Mouse (Mus musculus) embryonic facial prominence, embryonic 12.5 days (tissue): ENCODE data around the gene Herc6. TPM values are rescaled to one million over a fixed set of nuclear protein-coding genes. Genes with fewer than 3 reads are reported as not detected.
A peak's percentile ranks its signal among the peaks of the same experiment; 100 is the strongest.

Experiments used
- ATAC-seq: fragments of 200-750 bp; cut with Nextera tagmentation; 2 replicates; pipeline ENCODE4 v1.8.0; 2017; ENCODE audit not compliant: insufficient number of reproducible peaks, insufficient read depth, low FRiP score, low TSS enrichment
- H3K27ac ChIP-seq: fragments of 300-500 bp; sonication (generic); 2 replicates; pipeline ENCODE4 v1.5.1; 2016; ENCODE audit warnings: mild to moderate bottlenecking
- H3K27me3 ChIP-seq: fragments of 300-500 bp; sonication (generic); 2 replicates; pipeline ENCODE4 v1.6.1; 2016; ENCODE audit warnings: mild to moderate bottlenecking, moderate library complexity
- H3K36me3 ChIP-seq: fragments of 300-500 bp; sonication (generic); 2 replicates; pipeline ENCODE4 v1.6.1; 2016; ENCODE audit warnings: mild to moderate bottlenecking
- H3K4me1 ChIP-seq: fragments of 300-500 bp; sonication (generic); 2 replicates; pipeline ENCODE4 v1.6.1; 2016
- H3K4me2 ChIP-seq: fragments of 300-500 bp; sonication (generic); replicated peaks from 2 replicates; pipeline ENCODE4 v1.6.1; 2016; ENCODE audit warnings: mild to moderate bottlenecking, moderate library complexity
- H3K4me3 ChIP-seq: fragments of 300-500 bp; sonication (generic); 2 replicates; pipeline ENCODE4 v1.5.1; 2016; ENCODE audit warnings: mild to moderate bottlenecking
- H3K9ac ChIP-seq: fragments of 300-500 bp; sonication (generic); 2 replicates; pipeline ENCODE4 v1.6.1; 2016; ENCODE audit warnings: mild to moderate bottlenecking, moderate library complexity
- H3K9me3 ChIP-seq: fragments of 300-500 bp; sonication (generic); 2 replicates; pipeline ENCODE4 v1.6.1; 2016; ENCODE audit warnings: mild to moderate bottlenecking, moderate library complexity
- WGBS: fragments of 180-500 bp; shearing (Covaris S2); methylation state at CpG from one replicate; pipeline ENCODE4 v1.1.7; 2016; 5-methylcytosine and 5-hydroxymethylcytosine counted together
- polyA plus RNA-seq: library from polyadenylated mRNA; unstranded; fragments of >200 nt; fragmentation: Nextera tagmentation; extraction: Ambion mirVana; gene quantifications from 2 replicates; pipeline ENCODE4 v1.2.1, GENCODE M21; 2016

The Herc6 gene
- polyA plus RNA-seq, 1 experiment from 2014 or later, result 2.5 TPM

DNA sequence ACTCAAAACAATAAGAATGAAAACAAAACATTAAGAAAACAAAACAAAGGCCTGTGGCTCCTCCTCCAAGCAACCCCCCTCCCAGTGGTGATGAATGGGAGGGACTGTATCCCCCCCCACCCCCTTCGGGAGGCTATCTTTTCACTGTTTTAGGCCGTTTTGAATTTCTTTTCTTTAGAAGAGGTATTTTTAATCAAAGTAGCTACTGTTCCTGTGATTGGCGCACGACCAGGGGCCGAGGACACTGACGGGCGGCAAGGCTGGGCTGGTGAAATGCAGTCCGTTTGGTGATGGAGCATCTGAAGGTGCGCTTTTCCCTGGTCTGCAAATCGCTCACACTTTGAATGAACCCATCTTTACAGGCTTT lies 121.6 kb downstream of the Herc6 start, which contains the start of gene Lancl2:
Gene Lancl2 (plus strand): TSS at position 165 of the 367 bp plus-strand sequence.
- H3K9me3 ChIP-seq, result no peaks in the 10 kb centered on the region
- H3K27ac ChIP-seq, result peak within 1 kb of the TSS; percentile 98
- peak within 1 kb of the TSS; percentile 77 for H3K9ac ChIP-seq
- peak; percentile 4; the same call in 1 of the 2 replicates for ATAC-seq
- H3K4me1 ChIP-seq, result 0 out of 2 replicates have a peak, but pooled peaks cover 5% of the 10 kb centered on the region
- peak within 1 kb of the TSS; percentile 60 for H3K4me3 ChIP-seq
- no peaks in the 10 kb centered on the region for H3K27me3 ChIP-seq
- 1% methylated on average over 10 of the region's 10 CpGs for WGBS
- H3K36me3 ChIP-seq, result no peaks in the 10 kb centered on the region
- peak within 1 kb of the TSS; percentile 76 for H3K4me2 ChIP-seq

GRCm38 (mm10) chr6:57702743-57703499 lies 122.1 kb downstream of the Herc6 start:
- WGBS, result under 1% methylated on average over 59 of the region's 59 CpGs
- Histone ChIP-seq H3K9ac (peak overlapping the region; percentile 77), H3K4me2 (peak overlapping the region; percentile 76), H3K4me3 (peak overlapping the region; percentile 60), H3K27me3 (no peaks in the 10 kb centered on the region), H3K27ac (peak overlapping the region; percentile 98), H3K36me3 (no peaks in the 10 kb centered on the region), H3K9me3 (no peaks in the 10 kb centered on the region), H3K4me1 (0 out of 2 replicates have a peak, but pooled peaks cover 5% of the 10 kb centered on the region)
- peak; percentile 99 for ATAC-seq

- 0 out of 2 replicates have a peak, but pooled peaks cover 5% of the 10 kb centered on the region for H3K4me1 ChIP-seq
- peak overlapping the region; percentile 76 for H3K4me2 ChIP-seq
- H3K9ac ChIP-seq, result peak overlapping the region; percentile 77
- WGBS, result 25% methylated on average over 2 of the region's 2 CpGs
- peak; percentile 19 for ATAC-seq
- H3K36me3 ChIP-seq, result no peaks in the 10 kb centered on the region
- peak overlapping the region; percentile 98 for H3K27ac ChIP-seq
- no peaks in the 10 kb centered on the region for H3K9me3 ChIP-seq
- H3K27me3 ChIP-seq, result no peaks in the 10 kb centered on the region
- peak overlapping the region; percentile 60 for H3K4me3 ChIP-seq
These were observed 122.9 kb downstream of the Herc6 start for GRCm38 (mm10) chr6:57703703-57704102.

DNA sequence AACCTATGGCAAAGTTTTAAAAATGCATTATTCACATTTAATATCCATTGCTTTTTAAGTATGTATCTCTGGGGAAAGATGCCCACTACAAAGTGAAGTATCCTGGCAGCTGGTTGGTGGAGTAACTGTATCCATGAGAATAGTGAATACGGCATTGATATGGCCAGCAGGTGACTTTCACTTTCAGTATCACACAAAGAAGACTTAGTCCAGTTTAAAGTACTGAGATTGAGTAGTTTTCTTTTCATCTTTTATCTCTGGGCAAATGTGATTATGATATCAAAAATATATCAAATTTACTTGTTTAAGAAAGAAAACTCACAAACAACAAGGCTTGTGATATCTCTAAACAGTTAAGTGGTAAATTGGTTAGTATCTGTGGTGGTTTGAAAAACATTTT lies 125.9 kb downstream of the Herc6 start:
- WGBS, result 91% methylated on average over 1 of the region's 1 CpGs
- ATAC-seq, result no peak
- 0 out of 2 replicates have a peak, but pooled peaks cover 5% of the 10 kb centered on the region for H3K4me1 ChIP-seq
- no peak overlapping the region for H3K27ac ChIP-seq
- H3K4me2 ChIP-seq, result no peak overlapping the region
- no peak overlapping the region for H3K4me3 ChIP-seq
- no peak overlapping the region for H3K9ac ChIP-seq
- H3K9me3 ChIP-seq, result no peaks in the 10 kb centered on the region
- no peaks in the 10 kb centered on the region for H3K36me3 ChIP-seq
- no peaks in the 10 kb centered on the region for H3K27me3 ChIP-seq

- WGBS, result 30% methylated on average over 1 of the region's 1 CpGs
- Histone ChIP-seq H3K9me3 (no peaks in the 10 kb centered on the region), H3K36me3 (no peaks in the 10 kb centered on the region), H3K4me2 (no peak overlapping the region), H3K9ac (no peak overlapping the region), H3K4me3 (no peak overlapping the region), H3K27ac (no peak overlapping the region), H3K4me1 (no peaks in the 10 kb centered on the region), H3K27me3 (no peaks in the 10 kb centered on the region)
- no peak for ATAC-seq
These were observed 130.9 kb downstream of the Herc6 start for GRCm38 (mm10) chr6:57711726-57712125.

Other genes with a start within 250 kb of the Herc6 start
- gene Vmn1r17, start 217.3 kb upstream of the Herc6 start, polyA plus RNA-seq, result not detected in 2 replicates
- gene Vmn1r18, start 185.2 kb upstream of the Herc6 start, polyA plus RNA-seq, result not detected in 2 replicates
- not detected in 2 replicates for gene Vmn1r19, start 177.2 kb upstream of the Herc6 start, polyA plus RNA-seq
- not detected in 2 replicates for gene Vmn1r20, start 152.1 kb upstream of the Herc6 start, polyA plus RNA-seq
- 4.3 and 5.2 TPM in 2 replicates for gene Ppm1k, start 45.5 kb upstream of the Herc6 start, polyA plus RNA-seq
- gene Pyurf, start 111.1 kb downstream of the Herc6 start, polyA plus RNA-seq, result 15.4 and 16.5 TPM in 2 replicates
- 37.7 and 39.7 TPM in 2 replicates for gene Lancl2, start 121.5 kb downstream of the Herc6 start, polyA plus RNA-seq
- 71.2 and 76.2 TPM in 2 replicates for gene Vopp1, start 244.2 kb downstream of the Herc6 start, polyA plus RNA-seq